Mouse (Mus musculus) spleen, adult 2 months (tissue): ENCODE data around the gene Dnajc14.

Source experiments
- CTCF ChIP-seq: fragments of 200-500 bp; IDR thresholded peaks from 2 replicates; pipeline ENCODE4 v1.5.1; 2011; ENCODE audit warnings: mild to moderate bottlenecking, inconsistent platforms; ENCODE audit not compliant: insufficient read depth, insufficient read length, insufficient replicate concordance; ENCODE audit errors: extremely low read depth
- POLR2A ChIP-seq: fragments of 200-500 bp; IDR thresholded peaks from 2 replicates; pipeline ENCODE4 v1.6.1; 2011; ENCODE audit warnings: low read depth, low read length, inconsistent platforms

- TF ChIP-seq CTCF, result no peak
- TF ChIP-seq POLR2A, result 0 out of 2 replicates have a peak, but pooled peaks have one; percentile 6
Measured at GRCm38 (mm10) chr10:128804271-128805091, 619 bp downstream of the Dnajc14 start, which contains the start of gene Tmem198b.
